Mouse (Mus musculus): ENCODE data around the gene Ccdc106.

DNA sequence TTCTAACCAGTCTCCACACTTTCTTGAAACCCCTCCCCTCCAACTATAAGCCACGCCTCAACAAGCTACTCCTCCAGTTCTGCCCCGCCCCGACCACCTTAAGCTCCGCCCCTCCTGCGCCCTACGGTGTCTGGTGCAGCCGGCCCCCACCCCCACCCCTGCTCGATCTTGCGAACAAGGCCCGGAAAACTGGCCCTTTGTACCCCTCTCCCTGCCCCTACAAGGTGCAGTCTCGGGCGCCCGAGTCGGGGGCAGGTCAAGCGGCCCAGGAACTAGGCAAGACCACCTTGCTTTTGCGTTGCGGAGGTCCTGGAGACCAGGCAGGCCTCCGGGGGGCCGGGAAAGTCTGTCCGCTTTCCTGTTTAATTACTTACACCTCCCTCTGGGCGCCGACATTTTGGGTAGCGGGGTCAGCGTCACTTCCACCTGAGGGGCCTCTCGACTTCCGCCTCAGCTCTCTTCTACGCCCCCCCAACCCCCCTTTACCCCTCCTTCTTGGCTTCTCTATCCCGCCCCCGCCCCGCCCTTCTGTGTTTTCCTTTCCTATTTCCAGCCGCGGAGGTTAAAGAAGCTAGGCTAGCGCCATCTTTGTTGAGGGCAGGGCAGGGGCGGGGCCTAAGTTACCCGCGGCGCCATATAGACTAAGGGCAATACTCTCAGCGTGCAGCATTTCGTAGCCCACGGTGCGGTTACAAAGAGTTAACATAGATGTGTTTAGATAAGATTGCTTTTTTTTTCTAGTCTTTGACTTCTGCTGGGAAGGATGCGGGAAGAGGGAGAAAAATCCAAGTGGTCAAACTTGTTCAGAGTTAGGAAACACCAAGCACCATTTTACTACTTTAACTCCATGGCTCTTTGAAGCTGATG lies 5.9 kb upstream of the Ccdc106 start, which contains the start of the genes Zfp524 and Fiz1:
- TF ChIP-seq CTCF (conservative IDR thresholded peaks at IDR 0.05 in 1 of 2, IDR thresholded peaks at IDR 0.05 in 1 of 2; ENCODE audit: low read depth in 2 of 2, low read length in 2 of 2) (no peak), JUN (IDR thresholded peaks at IDR 0.05; ENCODE audit: insufficient read depth, low read depth, low read length) (no peak), EP300 (IDR thresholded peaks at IDR 0.05; ENCODE audit: low read length) (no peak), MYC (IDR thresholded peaks at IDR 0.05; ENCODE audit: low read depth, low read length) (peak; percentile 76), RAD21 (IDR thresholded peaks at IDR 0.05; ENCODE audit: low read depth, low read length) (no peak)

All from CH12.LX (cell line).